Mouse (Mus musculus): Measurements from ENCODE around the gene Glrx5. TPM values are rescaled to one million over a fixed set of nuclear protein-coding genes. Genes with fewer than 3 reads are reported as not detected.

The Glrx5 gene
- 225 and 244 TPM in 2 replicates for polyA plus RNA-seq (2015; fragmentation: Nextera tagmentation; extraction: Ambion mirVana)

DNA sequence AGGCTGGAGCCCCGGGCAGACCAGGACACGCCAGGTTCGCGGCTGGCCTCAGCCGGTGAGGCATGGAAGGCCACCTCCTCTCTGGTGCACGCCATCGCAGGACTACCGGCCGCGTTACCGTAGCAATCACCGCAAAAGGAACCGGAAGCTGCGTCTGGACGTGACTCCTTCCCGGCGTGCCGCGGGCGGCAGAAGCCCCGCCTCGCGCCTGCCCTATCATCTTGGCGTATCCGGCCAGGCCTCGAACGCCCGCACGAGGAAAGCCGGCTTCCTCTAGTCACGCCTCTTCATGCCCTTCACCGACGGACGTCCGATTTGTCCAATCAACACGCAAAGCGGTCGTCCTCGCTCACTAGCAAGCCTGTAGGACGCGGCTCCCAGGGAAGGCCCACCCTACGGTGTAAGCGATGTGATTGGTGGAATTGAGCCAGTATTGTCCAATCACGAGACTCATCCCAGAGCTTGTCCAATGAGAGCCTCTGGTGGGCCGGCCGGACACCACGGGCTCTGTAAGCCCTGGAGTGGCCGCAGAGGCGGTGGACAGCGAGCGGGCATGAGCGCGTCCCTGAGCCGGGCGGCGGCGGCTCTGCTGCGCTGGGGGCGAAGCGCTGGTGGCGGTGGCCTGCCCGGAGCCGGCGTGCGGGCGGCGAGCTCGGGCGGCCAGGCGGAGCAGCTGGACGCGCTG is at the start of gene Glrx5:
Gene Glrx5 (plus strand): TSS at position 542 of the 685 bp plus-strand sequence.

DNA sequence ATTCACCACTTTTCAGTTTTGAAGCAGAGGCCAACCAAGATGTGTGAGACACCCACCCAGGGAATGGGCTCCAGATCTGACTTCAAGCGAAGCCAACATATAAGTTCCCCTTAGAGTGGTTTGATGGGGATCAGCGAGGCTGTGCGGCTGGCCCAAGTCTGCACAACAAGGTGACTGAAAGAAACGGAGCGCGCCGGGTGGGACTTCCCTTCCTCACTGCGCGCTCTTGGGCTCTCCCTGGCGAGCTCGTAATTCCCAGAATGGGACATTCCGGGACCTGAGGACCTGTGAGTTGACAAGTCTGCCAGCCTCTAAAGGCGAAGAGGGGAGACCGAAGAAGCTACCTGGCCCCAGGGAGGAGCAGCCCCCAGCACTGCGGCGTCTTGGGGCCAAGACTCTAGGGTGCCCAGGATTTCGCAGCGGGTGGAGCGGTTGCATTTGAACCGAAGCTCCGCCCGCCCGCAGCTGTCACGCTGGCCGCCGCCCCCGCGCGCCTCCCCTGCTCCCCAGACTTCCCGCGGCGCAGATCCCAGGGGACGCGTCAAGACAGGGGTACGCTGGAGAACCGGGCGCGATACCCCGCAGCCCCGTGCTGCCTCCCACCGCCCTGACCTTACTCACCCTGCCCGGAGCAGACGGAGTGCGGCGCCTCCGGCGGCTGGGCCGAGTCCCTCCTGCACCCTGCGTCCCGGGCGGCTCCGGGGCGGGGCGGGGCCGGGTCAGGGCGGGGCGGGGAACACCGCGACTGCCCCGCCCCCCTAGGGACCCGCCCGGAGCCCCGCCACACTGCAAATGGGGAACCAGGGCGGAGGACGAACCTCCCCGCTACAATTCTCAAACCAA is 22.9 kb upstream of the Glrx5 start, which contains the start of gene Syne3:
Gene Syne3 (minus strand): TSS at position 440 of the 843 bp plus-strand sequence.

Small RNA genes within 50 kb of the gene (microRNA-seq; reads per million reads assigned to microRNA genes)
- gene Mir3069, result 5.5 reads per million, percentile 13 among the genes with 10 or more reads in this experiment

Other genes with a start within 250 kb of the Glrx5 start
- gene Clmn, start 167.6 kb upstream of the Glrx5 start, polyA plus RNA-seq (2015; fragmentation: Nextera tagmentation; extraction: Ambion mirVana), result 1.5 and 2.0 TPM in 2 replicates
- 1.2 and 1.4 TPM in 2 replicates for gene Syne3, start 22.9 kb upstream of the Glrx5 start, polyA plus RNA-seq (2015; fragmentation: Nextera tagmentation; extraction: Ambion mirVana)
- not detected in 2 replicates for gene Tcl1b2, start 113.3 kb downstream of the Glrx5 start, polyA plus RNA-seq (2015; fragmentation: Nextera tagmentation; extraction: Ambion mirVana)
- gene Tcl1b1, start 127.0 kb downstream of the Glrx5 start, polyA plus RNA-seq (2015; fragmentation: Nextera tagmentation; extraction: Ambion mirVana), result not detected in 2 replicates
- gene Tcl1b5, start 143.7 kb downstream of the Glrx5 start, polyA plus RNA-seq (2015; fragmentation: Nextera tagmentation; extraction: Ambion mirVana), result not detected in 2 replicates
- not detected in 2 replicates for gene Tcl1b3, start 158.4 kb downstream of the Glrx5 start, polyA plus RNA-seq (2015; fragmentation: Nextera tagmentation; extraction: Ambion mirVana)
- not detected in 2 replicates for gene Tcl1b4, start 169.3 kb downstream of the Glrx5 start, polyA plus RNA-seq (2015; fragmentation: Nextera tagmentation; extraction: Ambion mirVana)
- not detected in 2 replicates for gene Tcl1, start 190.1 kb downstream of the Glrx5 start, polyA plus RNA-seq (2015; fragmentation: Nextera tagmentation; extraction: Ambion mirVana)